Mouse (Mus musculus): ENCODE results near the gene Palm3.

Palm3 gene

DNA sequence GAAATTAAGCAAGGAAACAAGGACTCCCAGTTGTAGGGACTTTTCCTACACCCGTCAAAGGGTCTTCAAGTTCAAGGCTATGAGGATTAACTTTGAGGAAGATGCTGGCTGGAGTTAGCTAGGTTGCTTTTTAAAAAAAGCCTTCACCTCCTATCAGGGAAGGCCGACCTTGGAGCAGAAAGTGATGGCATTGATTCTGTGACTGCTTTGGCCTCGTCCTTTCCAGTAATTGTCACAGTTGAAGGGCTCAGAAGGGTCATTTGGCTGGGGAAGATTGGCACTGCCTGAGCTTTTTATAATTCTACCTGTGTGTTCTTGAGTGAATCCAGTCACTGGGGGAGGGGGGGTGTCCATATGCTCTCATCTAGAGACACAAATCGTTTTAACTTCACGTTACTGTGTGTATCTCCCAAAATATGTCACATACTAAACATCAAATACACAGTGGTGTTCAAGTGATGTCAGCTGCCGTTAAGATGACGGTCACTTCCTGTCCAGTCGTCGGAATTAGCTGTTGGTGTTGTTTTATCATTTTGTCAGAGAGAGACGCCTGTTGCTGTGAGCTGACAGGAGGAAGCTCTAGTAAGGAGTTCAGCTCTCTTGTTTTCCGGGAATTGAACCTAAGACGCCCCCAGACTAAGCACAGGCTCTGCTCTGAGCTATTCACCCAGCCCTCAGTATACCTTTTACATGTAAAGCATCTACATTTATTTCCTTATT, 47.2 kb downstream of the Palm3 start:
- DNase-seq, result no peak

DNA sequence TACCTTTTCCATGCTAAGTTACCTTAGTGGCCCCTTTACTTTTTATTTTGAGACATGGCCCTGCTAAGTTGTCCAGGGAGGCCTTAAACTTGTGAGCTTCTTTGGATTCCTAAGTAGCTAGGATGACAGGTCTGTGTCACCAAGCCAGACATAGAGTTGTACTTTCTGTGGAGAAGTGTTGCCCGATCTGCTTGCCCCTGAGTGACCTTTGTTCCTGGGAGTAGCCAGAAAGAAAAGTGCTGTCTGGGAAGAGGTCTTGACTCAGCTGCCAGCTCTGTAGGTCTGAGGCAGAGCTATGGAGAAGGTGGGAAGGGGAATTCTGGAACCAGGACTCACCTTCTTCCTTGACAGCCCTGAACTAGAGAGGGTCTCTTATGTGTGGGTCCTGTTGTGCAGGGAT, 47.9 kb downstream of the Palm3 start:
- no peak for DNase-seq

DNA sequence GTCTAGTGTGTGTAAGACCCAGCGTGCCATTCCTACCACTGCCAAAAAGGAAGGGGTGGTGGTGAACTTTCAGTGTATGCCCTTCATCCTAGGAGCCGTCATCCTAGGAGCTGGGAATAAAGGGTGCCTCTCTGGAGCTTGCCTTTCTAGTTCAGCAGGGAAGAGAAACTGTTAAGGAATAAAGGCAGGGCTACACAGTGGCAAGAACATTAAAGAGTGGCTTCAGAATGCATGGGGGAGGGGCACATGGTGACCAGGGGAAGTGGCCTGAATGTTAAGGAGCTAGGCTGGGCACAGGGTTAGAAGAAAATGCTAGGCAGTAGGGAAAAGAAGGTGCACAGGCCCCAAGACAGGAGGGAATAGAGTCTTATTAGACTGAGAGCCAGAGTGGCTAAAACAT, 48.5 kb downstream of the Palm3 start:
- DNase-seq, result no peak

DNA sequence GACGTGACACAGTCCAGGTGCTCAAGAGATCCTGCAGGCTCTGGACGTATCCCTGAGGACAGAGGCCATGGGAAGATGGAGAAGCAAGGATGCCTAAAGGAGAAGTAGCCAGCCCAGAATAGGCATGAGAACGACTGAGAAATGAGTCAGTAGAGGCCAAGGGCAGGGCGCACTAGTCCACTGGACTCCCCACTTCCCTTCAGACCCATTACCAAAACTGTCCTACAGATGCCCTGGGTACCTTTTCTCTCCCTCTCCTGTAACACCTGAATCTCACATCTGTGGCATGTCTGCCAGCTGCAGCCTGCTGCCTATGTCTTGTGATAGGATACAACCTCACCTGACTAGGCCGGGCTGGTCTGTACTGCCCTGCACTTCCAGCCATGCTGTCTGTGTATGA, 49.0 kb downstream of the Palm3 start:
- no peak for DNase-seq

DNA sequence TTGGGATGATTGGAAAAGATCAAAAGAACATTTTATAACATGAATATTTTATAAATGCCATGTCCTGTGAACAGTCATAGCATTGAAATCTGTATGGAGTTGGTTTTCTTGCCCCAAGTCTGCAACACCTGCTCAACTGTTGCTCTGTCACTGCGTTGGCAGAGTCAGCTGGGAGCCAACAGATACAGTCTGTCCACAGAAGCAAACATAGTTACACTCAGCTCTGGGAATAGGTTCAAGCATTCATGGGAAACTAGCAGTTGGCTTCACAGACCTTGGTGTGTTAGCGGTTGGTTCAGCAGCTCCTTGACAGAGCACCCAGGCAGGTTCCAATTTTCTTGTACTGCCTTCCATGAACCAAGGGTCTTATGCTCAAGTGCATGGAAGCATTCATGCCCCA, 49.4 kb downstream of the Palm3 start:
- no peak for DNase-seq

DNA sequence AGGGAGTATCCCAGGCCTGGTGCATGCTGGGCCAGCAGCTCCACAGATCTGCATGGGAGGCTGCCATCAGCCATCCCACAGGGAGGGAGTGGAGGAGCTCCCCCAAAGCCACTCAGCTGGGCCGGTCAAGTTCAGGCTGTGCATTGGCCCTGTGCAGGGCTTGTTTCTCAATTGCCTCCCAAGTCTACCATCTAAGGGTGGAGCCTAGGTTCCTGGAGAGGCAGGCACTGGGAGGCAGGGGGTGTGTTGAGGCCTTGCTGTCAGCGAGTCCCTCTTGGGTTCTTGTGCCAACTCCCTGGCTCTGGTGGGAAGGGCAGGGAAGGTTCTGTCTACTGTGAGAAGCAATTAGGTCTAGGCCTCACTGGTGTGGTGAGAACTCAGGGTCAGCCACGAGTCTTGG, 50.6 kb downstream of the Palm3 start:
- no peak for DNase-seq

DNA sequence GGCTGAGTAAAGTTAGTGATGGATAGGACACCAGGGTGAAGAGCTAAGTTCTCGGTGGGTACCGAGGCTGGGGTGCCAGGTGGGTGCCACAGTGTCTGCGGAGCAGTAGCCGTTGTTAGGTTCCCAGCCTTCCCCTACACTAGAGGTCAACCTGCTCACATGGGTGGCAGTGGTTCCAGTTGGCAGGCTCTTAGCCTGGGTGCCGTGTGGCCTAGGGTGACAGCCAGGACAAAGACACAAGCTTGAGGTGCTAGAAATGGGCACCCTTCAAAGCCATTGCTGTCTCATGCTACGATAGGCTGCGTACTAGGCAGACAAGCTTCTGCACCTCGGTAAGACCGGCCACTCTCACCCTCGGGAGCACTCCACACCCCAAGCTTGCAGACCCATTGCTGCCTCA, 51.0 kb downstream of the Palm3 start:
- DNase-seq, result no peak

DNA sequence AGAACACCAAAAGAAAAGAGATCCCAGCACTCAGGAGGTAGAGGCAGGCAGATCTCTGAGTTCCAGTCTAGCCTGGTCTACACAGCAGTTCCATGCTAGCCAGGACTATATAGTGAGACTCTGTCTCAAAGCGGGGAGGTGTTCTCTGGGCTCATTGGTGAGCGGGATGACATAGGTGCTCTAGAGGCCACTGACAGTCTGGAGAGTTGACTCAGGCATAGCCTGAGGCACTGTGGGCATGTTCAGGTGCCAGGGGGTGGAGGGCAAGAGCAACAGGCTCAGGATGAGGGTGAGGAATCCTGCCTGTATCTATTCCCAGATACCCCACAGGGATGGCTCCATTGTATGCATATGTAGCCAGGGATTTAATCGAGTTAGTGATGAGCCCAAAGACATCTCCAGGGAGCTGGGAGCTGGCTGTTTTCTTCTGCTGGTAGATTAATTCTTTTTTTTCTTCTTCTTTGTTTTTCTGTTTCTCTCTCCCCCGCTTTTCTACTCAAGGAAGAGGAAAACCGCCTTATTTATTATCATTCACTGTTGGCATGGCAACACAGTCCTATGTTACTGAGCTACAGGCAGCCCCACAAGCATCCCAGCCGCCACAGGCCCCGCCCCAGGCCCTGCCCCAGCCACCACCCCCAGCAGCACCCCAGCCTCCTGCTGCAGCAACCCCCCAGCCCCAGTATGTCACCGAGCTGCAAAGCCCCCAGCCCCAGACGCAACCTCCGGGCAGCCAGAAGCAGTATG, 52.1 kb downstream of the Palm3 start:
- peak; percentile 27 for DNase-seq

DNA sequence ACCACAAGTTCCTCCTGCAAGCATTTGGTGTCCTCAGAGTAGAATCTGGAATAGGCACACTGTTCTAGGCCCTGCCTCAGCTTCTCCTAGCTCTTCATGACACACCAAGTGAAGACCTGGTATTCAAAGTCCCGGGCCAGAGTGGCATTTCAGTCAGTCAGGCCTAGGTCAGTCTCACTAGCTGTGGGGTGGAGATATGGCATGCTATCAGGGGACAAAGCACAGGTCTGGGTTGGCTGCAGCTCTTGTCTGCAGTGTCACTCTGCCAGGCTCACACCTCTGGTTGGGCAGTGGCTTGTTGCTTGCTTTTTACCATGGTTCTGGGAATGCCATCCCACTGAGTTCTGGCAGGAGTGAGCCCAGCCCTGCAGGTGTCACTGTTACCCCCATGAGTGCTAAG, 55.1 kb downstream of the Palm3 start:
- DNase-seq, result no peak

DNA sequence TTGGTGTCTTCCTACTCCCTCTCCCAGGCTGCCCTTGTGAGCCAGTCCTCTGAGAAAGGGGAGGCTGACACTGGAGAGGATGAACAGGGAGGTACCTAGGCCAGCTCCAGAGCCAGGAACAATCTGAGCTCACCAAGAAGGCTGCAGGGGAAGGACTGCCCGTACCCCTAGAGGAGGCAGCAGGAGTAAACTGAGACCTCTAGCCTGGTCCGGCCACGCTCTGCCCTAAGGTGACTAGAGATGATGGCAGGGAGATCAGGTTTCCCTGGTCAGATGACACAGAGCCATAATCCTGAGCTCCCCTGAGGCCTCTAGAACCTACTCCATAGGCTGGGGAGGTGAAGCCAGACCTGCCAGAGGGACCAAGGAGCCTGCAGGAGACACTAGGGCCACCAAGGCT, 55.6 kb downstream of the Palm3 start:
- DNase-seq, result no peak

DNA sequence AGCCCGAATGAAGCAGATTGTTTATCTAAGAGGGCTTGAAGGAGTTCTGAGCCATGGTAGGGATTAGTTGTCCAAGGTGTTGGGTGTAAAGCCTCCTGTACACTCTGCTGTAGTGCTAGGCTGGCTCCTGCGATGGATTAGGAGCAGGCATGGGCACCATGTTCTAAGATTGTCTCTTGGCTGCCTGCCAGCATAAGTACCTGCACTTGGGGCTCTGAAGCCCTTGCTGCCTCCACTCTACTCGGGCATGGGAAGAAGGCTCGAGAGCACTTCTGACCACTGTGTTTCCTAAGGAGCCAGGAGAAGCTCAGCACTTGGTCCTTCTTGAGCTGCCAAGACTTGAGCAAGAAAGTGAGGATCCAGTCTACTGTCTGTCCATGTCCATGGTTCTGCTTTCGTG, 57.9 kb downstream of the Palm3 start:
- DNase-seq, result no peak

All from thymus, postnatal 14 days (tissue).